Mouse (Mus musculus): Measurements from ENCODE around the gene Chek2.
A peak's percentile ranks its signal among the peaks of the same experiment; 100 is the strongest.
"Not testable (repeated sequence)": the region's sequence is repeated elsewhere in the genome, so short reads cannot be mapped to it uniquely, and the experiment has no call there.

Chek2 gene

GRCm38 (mm10) chr5:110839678-110840365 is at the start of gene Chek2, which contains the start of gene Hscb:
TSS of gene Chek2 (plus strand) at chr5:110839979.
TSS of gene Hscb (minus strand) at chr5:110839777.
- peak; percentile 100 for DNase-seq (ENCODE audit: low spot score)

GRCm38 (mm10) chr5:110794363-110794762 is 45.4 kb upstream of the Chek2 start:
- no peak for DNase-seq (ENCODE audit: low spot score)

- DNase-seq (ENCODE audit: low spot score): no peak
These were observed 42.1 kb upstream of the Chek2 start for GRCm38 (mm10) chr5:110797696-110798095.

GRCm38 (mm10) chr5:110801036-110801624 is 38.6 kb upstream of the Chek2 start:
- no peak for DNase-seq (ENCODE audit: low spot score)

- no peak for DNase-seq (ENCODE audit: low spot score)
These were observed 37.6 kb upstream of the Chek2 start for GRCm38 (mm10) chr5:110802186-110802585.

GRCm38 (mm10) chr5:110802809-110803208 is 37.0 kb upstream of the Chek2 start:
- DNase-seq (ENCODE audit: low spot score): no peak

GRCm38 (mm10) chr5:110804012-110804743 is 35.6 kb upstream of the Chek2 start:
- DNase-seq (ENCODE audit: low spot score): no peak

GRCm38 (mm10) chr5:110806154-110806553 is 33.6 kb upstream of the Chek2 start:
- DNase-seq (ENCODE audit: low spot score): no peak

- DNase-seq (ENCODE audit: low spot score): no peak
These were observed 33.1 kb upstream of the Chek2 start for GRCm38 (mm10) chr5:110806676-110807075.

- DNase-seq (ENCODE audit: low spot score): no peak
These were observed 32.3 kb upstream of the Chek2 start for GRCm38 (mm10) chr5:110807453-110807852.

- DNase-seq (ENCODE audit: low spot score): peak; percentile 90
These were observed 31.6 kb upstream of the Chek2 start for GRCm38 (mm10) chr5:110808061-110808631.

GRCm38 (mm10) chr5:110808821-110809666 is 30.7 kb upstream of the Chek2 start:
- peak; percentile 51 for DNase-seq (ENCODE audit: low spot score)

GRCm38 (mm10) chr5:110809667-110810325 is 30.0 kb upstream of the Chek2 start, which contains the start of gene Ulk1:
TSS of gene Ulk1 (minus strand) at chr5:110810097.
- peak; percentile 99 for DNase-seq (ENCODE audit: low spot score)

- DNase-seq (ENCODE audit: low spot score): no peak
These were observed 15.4 kb upstream of the Chek2 start for GRCm38 (mm10) chr5:110824421-110824820.

- no peak for DNase-seq (ENCODE audit: low spot score)
These were observed 12.8 kb upstream of the Chek2 start for GRCm38 (mm10) chr5:110826781-110827495.

- no peak for DNase-seq (ENCODE audit: low spot score)
These were observed 12.2 kb upstream of the Chek2 start for GRCm38 (mm10) chr5:110827576-110827975.

- no peak for DNase-seq (ENCODE audit: low spot score)
These were observed 8.6 kb upstream of the Chek2 start for GRCm38 (mm10) chr5:110831036-110831720.

GRCm38 (mm10) chr5:110835959-110836358 is 3.8 kb upstream of the Chek2 start:
- DNase-seq (ENCODE audit: low spot score): peak; percentile 62

- not testable (repeated sequence) for DNase-seq (ENCODE audit: low spot score)
These were observed 1.8 kb upstream of the Chek2 start for GRCm38 (mm10) chr5:110838016-110838415.

Measured in embryo, embryonic 10.5 days (tissue).